In genomic region chr2:34178653-34179052, GRCm38 (mm10) we compare ENCODE assay signal across 21 mouse cellular contexts.
DNase-seq lines count a peak whose midpoint lies in the region; ATAC-seq lines count a peak whose summit lies in the region.
"Had no signal": no experiment of that assay in that cellular context is flagged by ENCODE, and none has a peak within 500 bp of the region (broad histone marks: within the 10 kb centered on the region; RNA-seq: fewer than 3 reads in every experiment).

No protein-coding gene starts in this region.

- no peaks in the 10 kb centered on the region for H3K9me3 ChIP-seq in hindbrain, embryonic 10.5 days
- H3K9me3 ChIP-seq in hindbrain, embryonic 11.5 days (ENCODE audit: control insufficient read depth, low read length) = no peaks in the 10 kb centered on the region
- no peaks in the 10 kb centered on the region for H3K9me3 ChIP-seq in midbrain, embryonic 15.5 days
- H3K9me3 ChIP-seq in midbrain, embryonic 10.5 days (replicated peaks) = no peaks in the 10 kb centered on the region
- H3K9me3 ChIP-seq in hindbrain, embryonic 14.5 days (ENCODE audit: control insufficient read depth, low read length) = no peaks in the 10 kb centered on the region
- H3K9me3 ChIP-seq: embryonic facial prominence, embryonic 10.5 days; forebrain, embryonic 13.5 days; heart, embryonic 15.5 days had no signal

- H3K27me3 ChIP-seq in hindbrain, embryonic 10.5 days (ENCODE audit: insufficient read depth, poor library complexity, severe bottlenecking) = no peaks in the 10 kb centered on the region
- H3K27me3 ChIP-seq in hindbrain, embryonic 11.5 days (ENCODE audit: control insufficient read depth, insufficient read depth, low read length) = no peaks in the 10 kb centered on the region
- no peaks in the 10 kb centered on the region for H3K27me3 ChIP-seq in midbrain, embryonic 15.5 days (replicated peaks)
- H3K27me3 ChIP-seq in midbrain, embryonic 10.5 days (ENCODE audit: low read depth, poor library complexity, severe bottlenecking) = no peaks in the 10 kb centered on the region
- H3K27me3 ChIP-seq in hindbrain, embryonic 14.5 days (ENCODE audit: control insufficient read depth, insufficient read depth, low read length) = no peaks in the 10 kb centered on the region
- H3K27me3 ChIP-seq: forebrain, embryonic 13.5 days; heart, embryonic 15.5 days; Patski had no signal

- intact Hi-C loops in gastrocnemius, postnatal 36 days (cut with DNase I) = no loop called here

- H3K9ac ChIP-seq in hindbrain, embryonic 11.5 days (ENCODE audit: low read depth, low read length) = no peak overlapping the region
- H3K9ac ChIP-seq in midbrain, embryonic 15.5 days = no peak overlapping the region
- no peak overlapping the region for H3K9ac ChIP-seq in hindbrain, embryonic 14.5 days
- H3K9ac ChIP-seq: forebrain, embryonic 13.5 days; forebrain, postnatal 0 days; heart, embryonic 15.5 days had no signal

- no peak for DNase-seq in hindbrain, embryonic 10.5 days (ENCODE audit: low spot score)
- DNase-seq in hindbrain, embryonic 11.5 days (ENCODE audit: low spot score) = no peak
- no peak for DNase-seq in midbrain, embryonic 10.5 days (ENCODE audit: low spot score)
- no peak for DNase-seq in hindbrain, embryonic 14.5 days (ENCODE audit: low spot score)
- DNase-seq in retina, postnatal 1 day = peak; percentile 75
- no peak for DNase-seq in gastrocnemius, postnatal 36 days
- DNase-seq in frontal cortex, adult 2 months (ENCODE audit: extremely low spot score in 1 of 2, low spot score in 1 of 2) = no peak
- DNase-seq: adrenal gland, postnatal 14 days; cerebellum, adult 18-20 months; forebrain, postnatal 0 days; gastrocnemius, adult 2 months; gastrocnemius, postnatal 25 days; heart, adult 18-20 months; heart, postnatal 14 days had no signal

- no peak overlapping the region for H3K4me3 ChIP-seq in hindbrain, embryonic 10.5 days
- no peak overlapping the region for H3K4me3 ChIP-seq in hindbrain, embryonic 11.5 days (ENCODE audit: low read depth, low read length)
- H3K4me3 ChIP-seq in midbrain, embryonic 15.5 days = no peak overlapping the region
- H3K4me3 ChIP-seq in midbrain, embryonic 10.5 days = no peak overlapping the region
- H3K4me3 ChIP-seq in hindbrain, embryonic 14.5 days (replicated peaks; ENCODE audit: low read length) = no peak overlapping the region
- H3K4me3 ChIP-seq: embryonic facial prominence, embryonic 10.5 days; forebrain, embryonic 13.5 days; gastrocnemius, adult 2 months; heart, embryonic 15.5 days had no signal

- no peak overlapping the region for H3K4me2 ChIP-seq in hindbrain, embryonic 11.5 days (replicated peaks; ENCODE audit: low read depth, low read length)
- H3K4me2 ChIP-seq in midbrain, embryonic 15.5 days = no peak overlapping the region
- no peak overlapping the region for H3K4me2 ChIP-seq in hindbrain, embryonic 14.5 days (replicated peaks)
- H3K4me2 ChIP-seq: forebrain, embryonic 13.5 days; heart, embryonic 11.5 days; heart, embryonic 15.5 days had no signal

- 0 out of 2 replicates have a peak overlapping the region, but pooled peaks have one; percentile 12 for H3K27ac ChIP-seq in hindbrain, embryonic 10.5 days
- no peak overlapping the region for H3K27ac ChIP-seq in hindbrain, embryonic 11.5 days (ENCODE audit: low read depth, low read length)
- H3K27ac ChIP-seq in midbrain, embryonic 15.5 days = peak overlapping the region; percentile 24; the same call in 1 of the 2 replicates
- H3K27ac ChIP-seq in midbrain, embryonic 10.5 days (replicated peaks) = no peak overlapping the region
- H3K27ac ChIP-seq in hindbrain, embryonic 14.5 days = peak overlapping the region; percentile 39; the same call in 1 of the 2 replicates
- H3K27ac ChIP-seq: embryonic facial prominence, embryonic 10.5 days; forebrain, embryonic 13.5 days; gastrocnemius, adult 2 months; heart, embryonic 15.5 days had no signal

- H3K36me3 ChIP-seq in hindbrain, embryonic 10.5 days = peaks cover 72% of the 10 kb centered on the region
- H3K36me3 ChIP-seq in hindbrain, embryonic 11.5 days (ENCODE audit: control insufficient read depth, insufficient read depth, low read length) = 0 out of 2 replicates have a peak, but pooled peaks cover 2% of the 10 kb centered on the region
- no peaks in the 10 kb centered on the region for H3K36me3 ChIP-seq in midbrain, embryonic 15.5 days (replicated peaks)
- peaks cover 48% of the 10 kb centered on the region for H3K36me3 ChIP-seq in midbrain, embryonic 10.5 days
- H3K36me3 ChIP-seq in hindbrain, embryonic 14.5 days (replicated peaks; ENCODE audit: control insufficient read depth, insufficient read depth) = peaks cover 11% of the 10 kb centered on the region
- H3K36me3 ChIP-seq: heart, embryonic 15.5 days had no signal

- peaks cover 20% of the 10 kb centered on the region for H3K4me1 ChIP-seq in hindbrain, embryonic 10.5 days (replicated peaks)
- H3K4me1 ChIP-seq in hindbrain, embryonic 11.5 days (replicated peaks; ENCODE audit: control insufficient read depth, insufficient read depth, low read length) = peaks cover 2% of the 10 kb centered on the region; the same call in 1 of the 2 replicates
- peaks cover 41% of the 10 kb centered on the region for H3K4me1 ChIP-seq in midbrain, embryonic 15.5 days
- H3K4me1 ChIP-seq in midbrain, embryonic 10.5 days = 0 out of 2 replicates have a peak, but pooled peaks cover 9% of the 10 kb centered on the region
- H3K4me1 ChIP-seq in hindbrain, embryonic 14.5 days (replicated peaks; ENCODE audit: control insufficient read depth, insufficient read depth, low read length) = peaks cover 40% of the 10 kb centered on the region
- H3K4me1 ChIP-seq: heart, embryonic 15.5 days had no signal

- no peak for ATAC-seq in hindbrain, embryonic 11.5 days (ENCODE audit: low FRiP score)
- ATAC-seq in midbrain, embryonic 15.5 days (replicated peaks) = no peak
- no peak for ATAC-seq in hindbrain, embryonic 14.5 days (ENCODE audit: low FRiP score)
- ATAC-seq: activated CD4-positive, CD25-positive, alpha-beta regulatory T cell, adult 4 months; forebrain, embryonic 13.5 days; forebrain, postnatal 0 days; Patski had no signal

Comparison
In these comparisons a context has a peak if more than half of its experiments do, and no peak if none do; other contexts are left out.
1. H3K27ac ChIP-seq: peak in hindbrain, embryonic 10.5 days (single experiment), midbrain, embryonic 15.5 days (single experiment) and hindbrain, embryonic 14.5 days (single experiment); none in hindbrain, embryonic 11.5 days (single experiment) and midbrain, embryonic 10.5 days (single experiment).